Mouse (Mus musculus): ENCODE measurements around the gene Ccdc185. TPM values are rescaled to one million over a fixed set of nuclear protein-coding genes. Genes with fewer than 3 reads are reported as not detected.

Gene Ccdc185
- not detected for polyA plus RNA-seq (2014; fragmentation: Illumina TruSeq; extraction: RNeasy Lipid Tissue Mini Kit (QIAGEN cat#74804); ENCODE audit: low read depth, low replicate concordance)

GRCm38 (mm10) chr1:182749080-182749479, at the start of gene Ccdc185:
Gene Ccdc185, minus strand, starts transcription at chr1:182749180.

GRCm38 (mm10) chr1:182763716-182764461, 14.9 kb upstream of the Ccdc185 start, which contains the start of gene Susd4:
Gene Susd4, plus strand, starts transcription at chr1:182763860.

Other genes with a start within 250 kb of the Ccdc185 start
- gene Capn2, start 231.6 kb downstream of the Ccdc185 start, polyA plus RNA-seq (2014; fragmentation: Illumina TruSeq; extraction: RNeasy Lipid Tissue Mini Kit (QIAGEN cat#74804); ENCODE audit: low read depth, low replicate concordance), result 76.3 TPM
- gene Capn8, start 184.2 kb downstream of the Ccdc185 start, polyA plus RNA-seq (2014; fragmentation: Illumina TruSeq; extraction: RNeasy Lipid Tissue Mini Kit (QIAGEN cat#74804); ENCODE audit: low read depth, low replicate concordance), result not detected
- 1.6 TPM for gene Susd4, start 14.7 kb upstream of the Ccdc185 start, polyA plus RNA-seq (2014; fragmentation: Illumina TruSeq; extraction: RNeasy Lipid Tissue Mini Kit (QIAGEN cat#74804); ENCODE audit: low read depth, low replicate concordance)
- gene Tlr5, start 205.6 kb upstream of the Ccdc185 start, polyA plus RNA-seq (2014; fragmentation: Illumina TruSeq; extraction: RNeasy Lipid Tissue Mini Kit (QIAGEN cat#74804); ENCODE audit: low read depth, low replicate concordance), result 0.87 TPM

All from adrenal gland, adult 10 weeks (tissue).